Comparison of ENCODE assay signal across 7 mouse cellular contexts in genomic region chr2:173377497-173378257, GRCm38 (mm10).
A peak's percentile ranks its signal among the peaks of the same experiment; 100 is the strongest.
DNase-seq lines count a peak whose midpoint lies in the region; ATAC-seq and TF ChIP-seq lines count a peak whose summit lies in the region.

No protein-coding gene starts in this region.

- peak; percentile 25 for DNase-seq in adrenal gland, postnatal 36 days
- DNase-seq in lung, postnatal 0 days (ENCODE audit: low spot score) = peak; percentile 55
- no peak for DNase-seq in embryo, embryonic 10.5 days (ENCODE audit: low spot score)
- no peak for DNase-seq in left cerebral cortex, adult 11 months (ENCODE audit: low spot score)
- no peak for DNase-seq in right cerebral cortex, postnatal 25 days

- peak overlapping the region; percentile 54; the same call in 1 of the 2 replicates for H3K27ac ChIP-seq in intestine, embryonic 15.5 days
- H3K27ac ChIP-seq in lung, postnatal 0 days (ENCODE audit: low read length) = no peak overlapping the region

- H3K4me2 ChIP-seq in intestine, embryonic 15.5 days (replicated peaks) = no peak overlapping the region
- no peak overlapping the region for H3K4me2 ChIP-seq in lung, postnatal 0 days (replicated peaks; ENCODE audit: low read depth, low read length)

- no peak overlapping the region for H3K4me3 ChIP-seq in intestine, embryonic 15.5 days (replicated peaks)
- no peak overlapping the region for H3K4me3 ChIP-seq in lung, postnatal 0 days (ENCODE audit: low read depth, low read length)

- no peaks in the 10 kb centered on the region for H3K36me3 ChIP-seq in intestine, embryonic 15.5 days
- H3K36me3 ChIP-seq in lung, postnatal 0 days (ENCODE audit: insufficient read depth, low read length) = no peaks in the 10 kb centered on the region

- H3K9me3 ChIP-seq in intestine, embryonic 15.5 days = no peaks in the 10 kb centered on the region
- H3K9me3 ChIP-seq in lung, postnatal 0 days (ENCODE audit: low read length) = no peaks in the 10 kb centered on the region

- 48% methylated on average over 10 of the region's 12 CpGs for WGBS in intestine, embryonic 15.5 days
- WGBS in lung, postnatal 0 days = 43% methylated on average over 10 of the region's 12 CpGs

- TF ChIP-seq EP300 in lung, postnatal 0 days (IDR thresholded peaks at IDR 0.05) = no peak

- ATAC-seq in CD4-positive, CD25-positive, alpha-beta regulatory T cell, adult 4 months = peak; percentile 81
- ATAC-seq in intestine, embryonic 15.5 days = no peak
- peak; percentile 47 for ATAC-seq in lung, postnatal 0 days

- no peak overlapping the region for H3K9ac ChIP-seq in intestine, embryonic 15.5 days
- no peak overlapping the region for H3K9ac ChIP-seq in lung, postnatal 0 days (replicated peaks; ENCODE audit: low read depth)

- no peak for TF ChIP-seq CTCF in lung, postnatal 0 days (IDR thresholded peaks at IDR 0.05)

- no peaks in the 10 kb centered on the region for H3K27me3 ChIP-seq in intestine, embryonic 15.5 days (replicated peaks)
- no peaks in the 10 kb centered on the region for H3K27me3 ChIP-seq in lung, postnatal 0 days (replicated peaks; ENCODE audit: insufficient read depth, low read length)

- H3K4me1 ChIP-seq in intestine, embryonic 15.5 days (replicated peaks) = peaks cover 26% of the 10 kb centered on the region
- peaks cover 5% of the 10 kb centered on the region; the same call in 1 of the 2 replicates for H3K4me1 ChIP-seq in lung, postnatal 0 days (ENCODE audit: insufficient read depth, low read depth, low read length)

Comparison
In these comparisons a context has a peak if more than half of its experiments do, and no peak if none do; other contexts are left out.
1. DNase-seq: peak in adrenal gland, postnatal 36 days (2 of 2) and lung, postnatal 0 days (single experiment); none in embryo, embryonic 10.5 days (single experiment), left cerebral cortex, adult 11 months (single experiment) and right cerebral cortex, postnatal 25 days (single experiment).